Mouse (Mus musculus) lung, postnatal 0 days (tissue): ENCODE measurements around the gene Afap1. TPM values are rescaled to one million over a fixed set of nuclear protein-coding genes. Genes with fewer than 3 reads are reported as not detected.

Experiments used
- ATAC-seq: fragments of 200-750 bp; cut with Nextera tagmentation; 2 replicates; pipeline ENCODE4 v1.8.0; 2017; ENCODE audit warnings: moderate library complexity
- DNase-seq: peaks from one replicate; pipeline ENCODE4 v3.0.0-alpha.2; 2016; ENCODE audit warnings: low spot score
- H3K27ac ChIP-seq: fragments of 300-500 bp; sonication (generic); 2 replicates; pipeline ENCODE4 v1.5.1; 2014; ENCODE audit warnings: antibody characterized with exemption, mild to moderate bottlenecking, low read length, mixed read lengths
- H3K27me3 ChIP-seq: fragments of 300-500 bp; sonication (generic); replicated peaks from 2 replicates; pipeline ENCODE4 v1.6.1; 2014; ENCODE audit warnings: low read length, mixed read lengths; ENCODE audit not compliant: insufficient read depth
- H3K36me3 ChIP-seq: fragments of 300-500 bp; sonication (generic); 2 replicates; pipeline ENCODE4 v1.6.1; 2014; ENCODE audit warnings: low read length, mixed read lengths; ENCODE audit not compliant: insufficient read depth
- H3K4me1 ChIP-seq: fragments of 300-500 bp; sonication (generic); 2 replicates; pipeline ENCODE4 v1.6.1; 2014; ENCODE audit warnings: antibody characterized with exemption, low read depth, low read length, mixed read lengths; ENCODE audit not compliant: insufficient read depth
- H3K4me2 ChIP-seq: fragments of 300-500 bp; sonication (generic); replicated peaks from 2 replicates; pipeline ENCODE4 v1.6.1; 2014; ENCODE audit warnings: low read depth, mild to moderate bottlenecking, low read length, moderate library complexity, mixed read lengths
- H3K4me3 ChIP-seq: fragments of 300-500 bp; sonication (generic); 2 replicates; pipeline ENCODE4 v1.5.1; 2014; ENCODE audit warnings: low read depth, low read length
- H3K9ac ChIP-seq: fragments of 300-500 bp; sonication (generic); replicated peaks from 2 replicates; pipeline ENCODE4 v1.6.1; 2014; ENCODE audit warnings: low read depth, mild to moderate bottlenecking
- H3K9me3 ChIP-seq: fragments of 300-500 bp; sonication (generic); 2 replicates; pipeline ENCODE4 v1.6.1; 2016; ENCODE audit warnings: low read length, mixed read lengths
- CTCF ChIP-seq: IDR thresholded peaks from 2 replicates; pipeline ENCODE4 v1.5.1; 2016; ENCODE audit warnings: antibody characterized with exemption, mild to moderate bottlenecking
- EP300 ChIP-seq: IDR thresholded peaks from 2 replicates; pipeline ENCODE4 v1.6.1; 2016; ENCODE audit warnings: antibody characterized with exemption, mild to moderate bottlenecking, control low read depth
- WGBS: fragments of 180-500 bp; shearing (Covaris S2); extraction: QIAGEN DNeasy Blood & Tissue Kit; methylation state at CpG from one replicate; pipeline ENCODE4 v1.1.7; 2014; 5-methylcytosine and 5-hydroxymethylcytosine counted together
- polyA plus RNA-seq: library from polyadenylated mRNA; unstranded; fragments of >200 nt; fragmentation: Nextera tagmentation; extraction: Ambion mirVana; gene quantifications from 2 replicates; pipeline ENCODE4 v1.2.1, GENCODE M21; 2015

Gene Afap1
- polyA plus RNA-seq, 1 experiment from 2014 or later = 12.9 TPM

DNA sequence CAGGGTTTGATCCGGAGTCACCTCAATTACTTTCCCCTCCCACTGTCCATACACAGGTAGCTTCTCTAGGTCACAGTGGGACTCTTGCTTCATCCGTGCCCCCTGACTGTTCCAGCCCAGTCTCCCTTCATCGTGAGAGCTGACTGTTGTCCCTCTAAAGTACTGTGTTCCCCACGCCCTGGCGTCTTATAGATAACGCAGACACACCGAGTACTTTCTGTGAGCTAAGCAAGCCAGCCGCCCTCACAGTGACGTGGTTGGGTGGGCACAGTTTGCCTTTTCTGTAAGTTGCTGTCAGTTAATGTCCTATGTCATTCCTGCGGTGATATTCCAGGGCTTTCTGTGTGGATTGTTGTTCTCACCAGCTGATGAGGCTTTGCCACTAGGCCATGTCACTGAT lies 39.9 kb downstream of the Afap1 start:
- Histone ChIP-seq H3K9me3 (no peaks in the 10 kb centered on the region), H3K4me2 (no peak overlapping the region), H3K4me3 (no peak overlapping the region), H3K27me3 (no peaks in the 10 kb centered on the region), H3K27ac (no peak overlapping the region), H3K9ac (no peak overlapping the region), H3K4me1 (no peaks in the 10 kb centered on the region), H3K36me3 (no peaks in the 10 kb centered on the region)
- 75% methylated on average over 10 of the region's 10 CpGs for WGBS
- ATAC-seq = no peak
- DNase-seq = no peak
- TF ChIP-seq CTCF = no peak
- TF ChIP-seq EP300 = no peak

GRCm38 (mm10) chr5:35935939-35936338 lies 42.8 kb downstream of the Afap1 start:
- DNase-seq (no peak), ATAC-seq (no peak)
- Histone ChIP-seq H3K9ac (no peak overlapping the region), H3K27me3 (0 out of 2 replicates have a peak, but pooled peaks cover 3% of the 10 kb centered on the region), H3K4me3 (no peak overlapping the region), H3K4me2 (no peak overlapping the region), H3K27ac (no peak overlapping the region), H3K4me1 (peaks cover 5% of the 10 kb centered on the region; the same call in 1 of the 2 replicates), H3K9me3 (no peaks in the 10 kb centered on the region), H3K36me3 (no peaks in the 10 kb centered on the region)
- TF ChIP-seq EP300 = no peak
- no peak for TF ChIP-seq CTCF
- 64% methylated on average over 7 of the region's 7 CpGs for WGBS

DNA sequence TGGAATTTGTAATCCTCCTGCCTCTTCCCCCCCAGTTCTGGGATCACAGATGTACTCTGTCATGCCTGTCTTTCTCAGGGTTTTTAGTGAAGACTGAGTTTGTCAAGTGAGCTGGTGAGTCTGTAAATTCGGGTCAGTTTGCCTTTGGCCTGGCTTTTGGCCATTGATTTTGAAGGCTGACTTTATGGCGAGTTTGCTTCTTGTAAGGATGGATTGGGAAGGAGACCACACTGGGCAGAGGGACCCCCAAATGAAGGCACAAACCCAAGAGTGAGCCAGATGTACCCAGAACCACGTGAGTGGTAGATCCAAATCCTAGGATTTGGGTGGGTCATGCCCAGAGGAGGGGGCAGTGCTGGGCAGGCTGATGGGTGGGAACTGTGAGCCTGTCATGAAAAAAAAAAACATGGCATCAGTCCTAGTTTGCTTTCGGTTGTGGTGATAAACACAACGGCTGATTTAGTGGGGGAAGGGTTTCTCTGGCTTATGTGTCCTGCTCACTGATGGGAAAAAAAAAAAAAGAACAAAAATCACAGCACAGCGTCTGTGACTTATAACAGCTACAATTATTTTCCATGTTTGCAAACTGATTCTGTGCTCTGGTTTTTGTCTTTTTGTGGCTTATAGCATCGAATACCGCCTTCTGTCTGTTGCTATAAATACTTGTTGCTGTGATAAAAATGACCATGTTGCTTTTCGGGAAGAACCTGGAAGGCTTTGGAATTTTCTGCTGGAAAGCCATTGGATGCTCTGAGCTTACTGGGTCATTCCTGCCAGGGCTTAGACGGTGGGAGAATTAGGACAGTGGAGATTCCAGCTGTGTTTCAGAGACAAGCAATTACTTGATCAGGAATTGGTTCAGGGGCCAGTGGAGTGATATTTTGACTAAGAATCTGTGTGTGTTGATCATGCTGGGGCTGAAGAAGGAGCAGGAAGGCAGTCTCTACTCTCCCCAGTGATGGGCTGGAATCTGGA lies 45.4 kb downstream of the Afap1 start:
- no peak overlapping the region for H3K4me3 ChIP-seq
- ATAC-seq (no peak), DNase-seq (peak; percentile 33)
- peaks cover 5% of the 10 kb centered on the region; the same call in 1 of the 2 replicates for H3K4me1 ChIP-seq
- H3K27me3 ChIP-seq = 0 out of 2 replicates have a peak, but pooled peaks cover 3% of the 10 kb centered on the region
- no peak for TF ChIP-seq CTCF
- TF ChIP-seq EP300 = no peak
- WGBS = 54% methylated on average over 10 of the region's 10 CpGs
- no peak overlapping the region for H3K4me2 ChIP-seq
- no peaks in the 10 kb centered on the region for H3K36me3 ChIP-seq
- no peak overlapping the region for H3K9ac ChIP-seq
- no peaks in the 10 kb centered on the region for H3K9me3 ChIP-seq
- no peak overlapping the region; the same call in 1 of the 2 replicates for H3K27ac ChIP-seq

GRCm38 (mm10) chr5:35939958-35940357 lies 46.8 kb downstream of the Afap1 start:
- WGBS = 55% methylated on average over 6 of the region's 6 CpGs
- no peak overlapping the region for H3K9ac ChIP-seq
- no peak overlapping the region for H3K4me2 ChIP-seq
- H3K4me1 ChIP-seq = peaks cover 5% of the 10 kb centered on the region; the same call in 1 of the 2 replicates
- no peaks in the 10 kb centered on the region for H3K36me3 ChIP-seq
- DNase-seq (peak; percentile 78), ATAC-seq (peak; percentile 48)
- TF ChIP-seq EP300 = no peak
- no peak for TF ChIP-seq CTCF
- H3K9me3 ChIP-seq = no peaks in the 10 kb centered on the region
- no peak overlapping the region for H3K27ac ChIP-seq
- H3K4me3 ChIP-seq = no peak overlapping the region
- 0 out of 2 replicates have a peak, but pooled peaks cover 3% of the 10 kb centered on the region for H3K27me3 ChIP-seq

- TF ChIP-seq EP300 (peak; percentile 50; the same call in 1 of the 2 replicates), CTCF (no peak)
- no peaks in the 10 kb centered on the region for H3K27me3 ChIP-seq
- H3K36me3 ChIP-seq = no peaks in the 10 kb centered on the region
- H3K9me3 ChIP-seq = no peaks in the 10 kb centered on the region
- peak; percentile 77 for ATAC-seq
- peak overlapping the region; percentile 68 for H3K27ac ChIP-seq
- H3K9ac ChIP-seq = no peak overlapping the region
- 54% methylated on average over 5 of the region's 5 CpGs for WGBS
- H3K4me2 ChIP-seq = no peak overlapping the region
- peaks cover 3% of the 10 kb centered on the region; the same call in 1 of the 2 replicates for H3K4me1 ChIP-seq
- DNase-seq = peak; percentile 91
- H3K4me3 ChIP-seq = no peak overlapping the region
Measured at GRCm38 (mm10) chr5:35943541-35943940, 50.4 kb downstream of the Afap1 start.

- H3K4me1 ChIP-seq = no peaks in the 10 kb centered on the region
- no peaks in the 10 kb centered on the region for H3K36me3 ChIP-seq
- no peaks in the 10 kb centered on the region for H3K27me3 ChIP-seq
- H3K27ac ChIP-seq = no peak overlapping the region
- no peak overlapping the region for H3K4me3 ChIP-seq
- WGBS = 62% methylated on average over 2 of the region's 2 CpGs
- H3K9me3 ChIP-seq = no peaks in the 10 kb centered on the region
- DNase-seq (peak; percentile 68), ATAC-seq (peak; percentile 58)
- no peak overlapping the region for H3K9ac ChIP-seq
- no peak for TF ChIP-seq CTCF
- no peak overlapping the region for H3K4me2 ChIP-seq
Measured at GRCm38 (mm10) chr5:35946841-35947240, 53.7 kb downstream of the Afap1 start.
